Comparison of ENCODE assay signal across 12 mouse cellular contexts in the genomic region with DNA sequence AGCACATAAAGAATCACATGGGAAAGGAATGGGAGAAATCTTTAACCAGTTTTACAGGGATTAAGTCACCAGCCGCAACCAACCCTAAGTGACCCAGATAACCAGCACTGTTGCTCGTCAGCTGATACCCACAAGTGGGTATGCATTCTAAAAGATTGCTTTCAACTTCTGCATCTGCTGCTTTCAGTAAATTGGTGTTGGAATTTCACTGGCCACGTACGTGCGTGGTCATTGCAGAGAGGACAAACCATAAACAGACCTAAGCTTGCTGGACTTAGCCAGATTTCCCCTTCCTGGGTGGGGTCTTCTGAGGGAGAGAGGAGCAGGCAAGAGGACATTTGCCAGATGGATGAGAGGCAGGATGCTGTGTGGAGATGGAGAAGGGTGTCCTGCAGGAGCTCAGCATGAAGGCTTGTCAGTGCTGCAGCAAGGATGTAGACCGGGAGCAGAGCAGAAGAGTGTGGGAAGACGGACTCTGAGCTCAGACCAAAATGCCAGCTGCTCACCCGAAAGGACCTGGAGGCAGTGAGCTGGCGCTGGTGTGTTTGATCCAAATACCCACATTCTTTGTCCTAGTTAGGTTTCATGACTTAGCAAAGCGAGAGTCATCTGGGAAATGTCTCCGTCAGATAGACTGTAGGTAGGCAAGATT. TPM values are rescaled to one million over a fixed set of nuclear protein-coding genes. Genes with fewer than 3 reads are reported as not detected.
DNase-seq lines count a peak whose midpoint lies in the region; ATAC-seq and TF ChIP-seq lines count a peak whose summit lies in the region.
"Had no signal": no experiment of that assay in that cellular context is flagged by ENCODE, and none has a peak within 500 bp of the region (broad histone marks: within the 10 kb centered on the region; RNA-seq: fewer than 3 reads in every experiment).

No protein-coding gene starts in this region.

- 0 out of 2 replicates have a peak, but pooled peaks cover 14% of the 10 kb centered on the region for H3K4me1 ChIP-seq in liver, embryonic 13.5 days (replicated peaks)
- H3K4me1 ChIP-seq in intestine, postnatal 0 days (replicated peaks; ENCODE audit: control insufficient read depth, insufficient read depth, low read length): 0 out of 2 replicates have a peak, but pooled peaks cover 5% of the 10 kb centered on the region
- H3K4me1 ChIP-seq in midbrain, embryonic 10.5 days: peaks cover 4% of the 10 kb centered on the region

- H3K9ac ChIP-seq in liver, embryonic 13.5 days: no peak overlapping the region
- H3K9ac ChIP-seq in intestine, postnatal 0 days (ENCODE audit: low read depth, low read length): no peak overlapping the region

- H3K27ac ChIP-seq in liver, embryonic 13.5 days: peak overlapping the region; percentile 29; the same call in 1 of the 2 replicates
- H3K27ac ChIP-seq in intestine, postnatal 0 days (ENCODE audit: low read depth, low read length): peak overlapping the region; percentile 77
- no peak overlapping the region for H3K27ac ChIP-seq in midbrain, embryonic 10.5 days (replicated peaks)
- H3K27ac ChIP-seq: macrophage had no signal

- 69% methylated on average over 11 of the region's 11 CpGs for WGBS in liver, embryonic 13.5 days (ENCODE audit: insufficient replicate concordance)
- WGBS in intestine, postnatal 0 days: 49% methylated on average over 11 of the region's 11 CpGs
- 89% methylated on average over 11 of the region's 11 CpGs for WGBS in midbrain, embryonic 10.5 days

- H3K9me3 ChIP-seq in liver, embryonic 13.5 days (replicated peaks): no peaks in the 10 kb centered on the region
- no peaks in the 10 kb centered on the region for H3K9me3 ChIP-seq in intestine, postnatal 0 days (ENCODE audit: control insufficient read depth)
- H3K9me3 ChIP-seq in midbrain, embryonic 10.5 days (replicated peaks): no peaks in the 10 kb centered on the region

- no peak overlapping the region for H3K4me3 ChIP-seq in liver, embryonic 13.5 days (replicated peaks)
- H3K4me3 ChIP-seq in intestine, postnatal 0 days (ENCODE audit: low read depth, low read length): no peak overlapping the region
- no peak overlapping the region for H3K4me3 ChIP-seq in midbrain, embryonic 10.5 days

- TF ChIP-seq CTCF in intestine, postnatal 0 days (IDR thresholded peaks at IDR 0.05; ENCODE audit: low read depth): no peak

- peaks cover 6% of the 10 kb centered on the region; the same call in 1 of the 2 replicates for H3K36me3 ChIP-seq in liver, embryonic 13.5 days
- H3K36me3 ChIP-seq in intestine, postnatal 0 days (ENCODE audit: control insufficient read depth, insufficient read depth): peaks cover 15% of the 10 kb centered on the region
- peaks cover 6% of the 10 kb centered on the region; the same call in 1 of the 2 replicates for H3K36me3 ChIP-seq in midbrain, embryonic 10.5 days

- DNase-seq in frontal cortex, postnatal 10 days (ENCODE audit: low spot score in 2 of 2): no peak
- no peak for DNase-seq in liver, embryonic 13.5 days
- no peak for DNase-seq in liver
- DNase-seq in cerebellum, adult 9-11 months: peak; percentile 39
- DNase-seq in midbrain, embryonic 10.5 days (ENCODE audit: low spot score): no peak
- no peak for DNase-seq in adrenal gland, postnatal 25 days
- DNase-seq: right cerebral cortex, postnatal 25 days; thymus, postnatal 4 days had no signal

- ATAC-seq in frontal cortex, adult (ENCODE audit: low TSS enrichment): peak; percentile 85
- no peak for ATAC-seq in liver, embryonic 13.5 days (ENCODE audit: low read depth)
- peak; percentile 29; the same call in 1 of the 2 replicates for ATAC-seq in intestine, postnatal 0 days
- ATAC-seq: midbrain, embryonic 16.5 days had no signal

- H3K27me3 ChIP-seq in liver, embryonic 13.5 days: no peaks in the 10 kb centered on the region
- H3K27me3 ChIP-seq in intestine, postnatal 0 days (replicated peaks; ENCODE audit: control insufficient read depth, insufficient read depth, low read length): no peaks in the 10 kb centered on the region
- H3K27me3 ChIP-seq in midbrain, embryonic 10.5 days (ENCODE audit: low read depth, poor library complexity, severe bottlenecking): no peaks in the 10 kb centered on the region

- H3K4me2 ChIP-seq in liver, embryonic 13.5 days: no peak overlapping the region
- no peak overlapping the region for H3K4me2 ChIP-seq in intestine, postnatal 0 days (replicated peaks; ENCODE audit: low read depth)

RNA-seq across cellular contexts. Expression of a gene that starts 34.0 kb away (rescaled TPM):
- polyA plus RNA-seq in liver, embryonic 13.5 days (2015; fragmentation: Nextera tagmentation; extraction: Ambion mirVana): 19.1 and 22.3 TPM in 2 replicates
- 15.5 and 20.0 TPM in 2 replicates for polyA plus RNA-seq in intestine, postnatal 0 days (2015; fragmentation: Nextera tagmentation; extraction: Ambion mirVana)
- 29.5 and 31.6 TPM in 2 replicates for polyA plus RNA-seq in midbrain, embryonic 10.5 days (2016; fragmentation: Nextera tagmentation; extraction: Ambion mirVana)
- total RNA-seq in adrenal gland, postnatal 25 days (2021): 35.5 and 44.5 TPM in 2 replicates
